Mouse (Mus musculus) liver, adult 2 months (tissue): Measurements from ENCODE around the gene Pip4k2a.

Experiments used
- CTCF ChIP-seq: fragments of 200-500 bp; IDR thresholded peaks from 2 replicates; pipeline ENCODE4 v1.5.1; 2011; ENCODE audit warnings: low read depth, low read length, control low read depth
- POLR2A ChIP-seq: fragments of 200-500 bp; IDR thresholded peaks from 2 replicates; pipeline ENCODE4 v1.6.1; 2011; ENCODE audit warnings: low read length, control low read depth; ENCODE audit not compliant: insufficient read depth; ENCODE audit errors: extremely low read depth

DNA sequence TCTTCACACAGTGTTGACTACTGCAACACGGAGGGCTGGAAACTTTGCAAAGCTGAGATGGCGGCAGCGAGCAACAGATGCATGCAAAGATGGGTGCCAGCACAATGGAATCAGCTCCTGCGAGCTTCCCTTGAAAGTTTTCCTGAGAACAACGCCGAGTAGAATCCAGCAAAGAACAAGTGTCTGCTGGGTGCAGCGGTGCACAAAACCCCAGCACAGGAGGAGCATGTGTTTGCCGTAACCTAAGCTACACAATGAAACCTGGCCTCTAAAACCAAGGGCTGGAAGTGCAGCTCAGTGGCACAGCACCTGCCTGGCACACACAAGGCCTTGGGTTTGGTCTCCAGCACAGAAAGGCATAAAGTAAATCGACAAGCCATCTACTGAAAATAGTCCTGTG is 39.9 kb downstream of the Pip4k2a start:
- TF ChIP-seq POLR2A (no peak), CTCF (no peak)
